Mouse (Mus musculus) forebrain, embryonic 13.5 days (tissue): ENCODE measurements at regions not wholly inside any gene's neighbourhood (a gene's known extent, or its start where the extent isn't known, plus 50 kb on each side); places are given as distances from the start of the nearest gene placed in this dataset.

Experiments used
- ATAC-seq: fragments of 200-750 bp; cut with Nextera tagmentation; 2 replicates; pipeline ENCODE4 v1.8.0; 2017
- H3K27ac ChIP-seq: fragments of 300-500 bp; sonication (generic); 2 replicates; pipeline ENCODE4 v1.5.1; 2015; ENCODE audit warnings: inconsistent platforms, mild to moderate bottlenecking, moderate library complexity
- H3K27me3 ChIP-seq: fragments of 300-500 bp; sonication (generic); 2 replicates; pipeline ENCODE4 v1.6.1; 2015; ENCODE audit warnings: mild to moderate bottlenecking, inconsistent platforms
- H3K36me3 ChIP-seq: fragments of 300-500 bp; sonication (generic); 2 replicates; pipeline ENCODE4 v1.6.1; 2015; ENCODE audit warnings: mild to moderate bottlenecking, inconsistent platforms; ENCODE audit not compliant: poor library complexity, severe bottlenecking
- H3K4me1 ChIP-seq: fragments of 300-500 bp; sonication (generic); 2 replicates; pipeline ENCODE4 v1.6.1; 2015; ENCODE audit warnings: inconsistent platforms
- H3K4me2 ChIP-seq: fragments of 300-500 bp; sonication (generic); 2 replicates; pipeline ENCODE4 v1.6.1; 2015; ENCODE audit warnings: inconsistent platforms, mild to moderate bottlenecking, moderate library complexity
- H3K4me3 ChIP-seq: fragments of 300-500 bp; sonication (generic); 2 replicates; pipeline ENCODE4 v1.5.1; 2015; ENCODE audit warnings: mild to moderate bottlenecking, inconsistent platforms
- H3K9ac ChIP-seq: fragments of 300-500 bp; sonication (generic); 2 replicates; pipeline ENCODE4 v1.6.1; 2015; ENCODE audit warnings: mild to moderate bottlenecking, inconsistent platforms
- H3K9me3 ChIP-seq: fragments of 300-500 bp; sonication (generic); replicated peaks from 2 replicates; pipeline ENCODE4 v1.6.1; 2016; ENCODE audit warnings: inconsistent platforms
- WGBS: fragments of 180-500 bp; shearing (Covaris S2); methylation state at CpG from one replicate; pipeline ENCODE4 v1.1.7; 2015; 5-methylcytosine and 5-hydroxymethylcytosine counted together

DNA sequence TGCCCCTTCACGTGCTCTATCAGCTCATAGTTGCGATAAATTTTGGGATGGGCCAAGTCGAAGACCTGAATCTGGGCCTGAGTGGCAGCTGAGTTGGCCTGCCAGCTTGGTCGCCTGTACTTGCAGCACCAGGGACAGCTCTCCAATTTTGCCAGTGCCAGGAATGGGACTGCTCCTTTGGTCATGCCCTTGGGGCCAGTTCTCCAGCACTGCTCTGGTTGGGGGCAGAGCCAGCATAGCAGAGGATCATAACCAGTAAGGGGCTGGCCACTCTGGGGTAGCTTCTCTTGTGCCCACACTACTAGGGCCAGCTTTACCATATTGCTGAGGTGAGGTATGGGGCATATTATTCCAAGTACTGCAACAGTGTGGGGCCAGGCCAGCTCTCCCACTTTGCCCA lies 397.0 kb upstream of the Cadm2 start:
- Histone ChIP-seq H3K9ac (no peak overlapping the region), H3K4me3 (no peak overlapping the region), H3K4me1 (no peaks in the 10 kb centered on the region), H3K9me3 (no peaks in the 10 kb centered on the region), H3K4me2 (no peak overlapping the region), H3K27ac (no peak overlapping the region), H3K36me3 (no peaks in the 10 kb centered on the region), H3K27me3 (no peaks in the 10 kb centered on the region)
- ATAC-seq = no peak
- WGBS = 66% methylated on average over 4 of the region's 4 CpGs

DNA sequence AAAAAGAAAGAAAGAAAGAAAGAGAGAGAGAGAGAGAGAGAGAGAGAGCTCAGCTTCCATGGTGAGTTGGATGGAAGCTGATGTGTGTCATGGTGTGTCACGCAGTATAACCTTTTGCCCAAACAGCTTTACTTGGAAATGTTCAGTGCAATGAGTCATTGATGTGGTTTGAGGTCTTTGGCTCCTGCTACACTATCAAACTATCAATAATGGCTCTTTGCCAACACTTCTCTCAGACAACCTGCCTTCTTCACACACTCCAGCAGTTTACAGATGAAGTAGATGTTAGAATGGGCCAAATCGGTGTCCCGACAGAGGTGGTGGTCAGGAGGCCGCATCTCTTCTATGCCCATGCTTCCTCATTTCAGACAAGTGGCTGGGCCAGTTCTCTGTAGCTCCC lies 369.0 kb upstream of the Cadm2 start:
- Histone ChIP-seq H3K36me3 (no peaks in the 10 kb centered on the region), H3K9me3 (no peaks in the 10 kb centered on the region), H3K4me1 (no peaks in the 10 kb centered on the region), H3K27me3 (no peaks in the 10 kb centered on the region), H3K4me2 (no peak overlapping the region), H3K27ac (no peak overlapping the region), H3K9ac (no peak overlapping the region), H3K4me3 (no peak overlapping the region)
- WGBS = 95% methylated on average over 4 of the region's 4 CpGs
- no peak for ATAC-seq

DNA sequence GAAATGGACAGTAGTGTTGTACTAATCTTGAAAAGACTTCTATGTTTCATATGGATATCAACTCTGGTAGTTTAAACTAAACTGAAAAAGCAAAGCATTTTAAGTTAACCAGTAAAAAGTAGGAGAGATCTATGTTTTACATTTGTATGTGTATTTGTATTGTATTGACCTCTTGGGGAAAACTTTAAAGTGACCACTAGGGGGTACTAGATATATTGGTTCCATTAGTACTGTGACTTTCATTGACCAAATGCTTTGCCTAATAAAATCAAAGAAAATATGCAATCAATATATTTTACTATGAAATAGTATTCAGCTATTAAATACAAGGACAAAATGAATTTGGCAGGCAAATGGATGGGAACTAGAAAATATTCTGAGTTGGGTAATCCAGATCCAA lies 355.9 kb upstream of the Cadm2 start:
- Histone ChIP-seq H3K4me1 (no peaks in the 10 kb centered on the region), H3K27me3 (no peaks in the 10 kb centered on the region), H3K4me2 (no peak overlapping the region), H3K36me3 (no peaks in the 10 kb centered on the region), H3K27ac (no peak overlapping the region), H3K9ac (no peak overlapping the region), H3K4me3 (no peak overlapping the region), H3K9me3 (no peaks in the 10 kb centered on the region; the same call in 1 of the 2 replicates)
- ATAC-seq = no peak

- H3K4me1 ChIP-seq = no peaks in the 10 kb centered on the region
- H3K9me3 ChIP-seq = no peaks in the 10 kb centered on the region
- no peaks in the 10 kb centered on the region for H3K36me3 ChIP-seq
- 55% methylated on average over 11 of the region's 11 CpGs for WGBS
- no peak overlapping the region for H3K27ac ChIP-seq
- no peak overlapping the region for H3K9ac ChIP-seq
- H3K4me3 ChIP-seq = no peak overlapping the region
- ATAC-seq = peak; percentile 43; the same call in 1 of the 2 replicates
- no peaks in the 10 kb centered on the region for H3K27me3 ChIP-seq
- H3K4me2 ChIP-seq = no peak overlapping the region
Observed at GRCm38 (mm10) chr16:67968311-67969145, 347.8 kb upstream of the Cadm2 start.

DNA sequence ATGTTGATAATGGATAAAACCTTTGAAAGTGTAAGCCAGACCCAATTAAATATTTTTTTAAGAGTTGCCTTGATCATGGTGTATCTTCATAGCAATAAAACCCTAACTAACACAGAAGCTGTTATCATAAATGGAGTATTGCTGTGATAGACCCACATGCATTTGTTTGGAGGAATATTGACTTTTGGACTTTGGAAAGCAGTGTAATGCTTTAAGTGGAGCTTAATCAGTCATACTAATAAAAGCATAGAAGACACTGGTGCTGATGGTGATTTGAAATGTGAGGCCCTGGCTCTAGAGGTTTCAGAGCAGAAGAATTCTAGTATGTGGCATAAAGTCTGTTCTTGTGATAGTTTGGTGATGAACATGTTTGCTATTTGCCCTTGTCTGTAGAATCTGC lies 328.4 kb upstream of the Cadm2 start:
- H3K27me3 ChIP-seq = no peaks in the 10 kb centered on the region
- H3K9me3 ChIP-seq = no peaks in the 10 kb centered on the region
- no peak overlapping the region for H3K4me2 ChIP-seq
- ATAC-seq = no peak
- H3K4me1 ChIP-seq = no peaks in the 10 kb centered on the region
- H3K36me3 ChIP-seq = no peaks in the 10 kb centered on the region
- no peak overlapping the region for H3K9ac ChIP-seq
- no peak overlapping the region for H3K4me3 ChIP-seq
- no peak overlapping the region for H3K27ac ChIP-seq

GRCm38 (mm10) chr16:67944406-67944805 lies 323.7 kb upstream of the Cadm2 start:
- Histone ChIP-seq H3K27ac (no peak overlapping the region), H3K4me1 (no peaks in the 10 kb centered on the region), H3K36me3 (no peaks in the 10 kb centered on the region), H3K27me3 (no peaks in the 10 kb centered on the region), H3K4me3 (no peak overlapping the region), H3K4me2 (no peak overlapping the region), H3K9me3 (no peaks in the 10 kb centered on the region), H3K9ac (no peak overlapping the region)
- 92% methylated on average over 3 of the region's 3 CpGs for WGBS
- ATAC-seq = no peak

- ATAC-seq = peak; percentile 90
- 64% methylated on average over 2 of the region's 2 CpGs for WGBS
- no peaks in the 10 kb centered on the region for H3K36me3 ChIP-seq
- H3K27ac ChIP-seq = no peak overlapping the region
- no peak overlapping the region for H3K4me3 ChIP-seq
- H3K27me3 ChIP-seq = no peaks in the 10 kb centered on the region
- H3K4me2 ChIP-seq = no peak overlapping the region
- no peak overlapping the region for H3K9ac ChIP-seq
- H3K4me1 ChIP-seq = peaks cover 4% of the 10 kb centered on the region
- no peaks in the 10 kb centered on the region for H3K9me3 ChIP-seq
Observed at GRCm38 (mm10) chr16:67919175-67919574, 298.5 kb upstream of the Cadm2 start.

DNA sequence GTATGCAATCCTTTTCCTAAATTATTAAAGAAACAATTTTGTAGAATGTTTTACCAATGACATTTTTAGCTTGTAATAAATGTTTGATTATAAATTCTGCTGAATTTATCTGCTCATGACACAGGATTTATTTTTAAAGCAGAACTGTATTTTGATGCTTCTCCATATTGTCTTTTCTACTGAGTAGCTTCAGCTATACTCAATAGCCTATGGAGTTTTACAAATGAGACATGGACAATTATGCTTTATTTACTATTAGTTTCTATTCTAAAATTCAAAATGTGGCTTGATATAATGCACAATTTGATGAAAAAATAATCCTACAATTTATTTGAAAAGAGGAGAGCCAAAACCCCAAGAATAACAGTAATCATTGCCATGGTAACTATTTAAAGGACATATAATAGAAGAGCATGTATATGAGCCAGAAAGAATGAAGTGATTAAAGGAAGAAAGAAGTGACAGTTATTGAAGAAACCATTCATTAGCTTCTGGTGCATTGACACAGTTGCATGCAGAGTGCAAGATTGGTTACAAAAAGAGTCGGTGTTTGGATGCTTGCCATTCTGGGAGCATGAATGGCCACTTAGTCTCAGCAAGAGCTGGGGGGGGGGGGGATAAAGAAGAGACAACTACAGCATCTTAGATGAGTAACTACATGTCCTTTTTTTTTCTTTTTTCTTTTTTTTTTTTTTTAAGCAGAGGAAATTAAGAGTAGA lies 250.8 kb upstream of the Cadm2 start:
- H3K27ac ChIP-seq = no peak overlapping the region
- H3K4me2 ChIP-seq = no peak overlapping the region
- ATAC-seq = peak; percentile 97
- H3K36me3 ChIP-seq = no peaks in the 10 kb centered on the region
- no peaks in the 10 kb centered on the region for H3K4me1 ChIP-seq
- 0 out of 2 replicates have a peak, but pooled peaks cover 9% of the 10 kb centered on the region for H3K27me3 ChIP-seq
- H3K9me3 ChIP-seq = no peaks in the 10 kb centered on the region
- no peak overlapping the region for H3K9ac ChIP-seq
- no peak overlapping the region for H3K4me3 ChIP-seq
- 6% methylated on average over 1 of the region's 1 CpGs for WGBS

DNA sequence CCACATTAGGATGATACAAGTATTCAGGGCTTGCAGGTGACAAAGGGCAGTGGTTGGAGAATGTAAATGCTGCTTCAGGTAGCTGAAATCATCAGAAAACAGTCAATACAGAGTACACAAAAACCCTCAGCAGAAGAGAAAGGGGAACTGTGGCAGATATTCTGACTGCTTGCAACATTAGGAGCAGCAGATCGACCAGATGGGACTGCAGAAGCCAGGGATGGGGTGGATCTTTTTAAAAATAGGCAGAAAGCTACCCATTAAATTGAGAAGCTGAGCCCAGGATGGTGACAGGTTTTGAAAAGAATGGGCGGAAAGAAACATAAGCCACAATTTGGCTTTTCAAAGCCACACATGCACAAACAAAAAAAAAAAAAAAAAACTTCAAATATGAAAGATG lies 229.5 kb upstream of the Cadm2 start:
- H3K27ac ChIP-seq = no peak overlapping the region
- H3K27me3 ChIP-seq = no peaks in the 10 kb centered on the region
- ATAC-seq = peak; percentile 65; the same call in 1 of the 2 replicates
- WGBS = 50% methylated on average over 2 of the region's 2 CpGs
- H3K4me1 ChIP-seq = no peaks in the 10 kb centered on the region
- no peak overlapping the region for H3K4me2 ChIP-seq
- H3K9me3 ChIP-seq = no peaks in the 10 kb centered on the region
- H3K9ac ChIP-seq = no peak overlapping the region
- H3K4me3 ChIP-seq = no peak overlapping the region
- no peaks in the 10 kb centered on the region for H3K36me3 ChIP-seq

DNA sequence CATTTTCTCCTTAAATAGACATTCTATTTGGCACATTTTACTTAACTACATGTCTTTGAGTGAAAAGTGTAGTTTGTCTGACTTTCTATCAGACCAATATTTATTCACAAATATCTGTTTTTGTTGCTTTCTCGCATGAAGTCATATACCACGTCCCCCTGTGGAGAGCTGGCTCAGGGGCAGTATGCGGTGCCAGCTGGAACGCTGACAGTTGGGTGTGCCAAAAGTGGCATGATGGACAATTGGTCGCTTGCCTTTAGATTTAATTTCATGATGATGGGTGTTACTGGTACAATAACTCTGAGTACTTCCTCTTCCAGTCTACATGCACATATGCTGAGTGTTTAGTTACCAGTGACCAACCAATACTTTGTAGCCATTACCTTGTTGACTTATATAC lies 223.8 kb upstream of the Cadm2 start:
- Histone ChIP-seq H3K36me3 (no peaks in the 10 kb centered on the region), H3K27me3 (no peaks in the 10 kb centered on the region), H3K4me2 (no peak overlapping the region), H3K4me1 (no peaks in the 10 kb centered on the region), H3K4me3 (no peak overlapping the region), H3K9ac (no peak overlapping the region), H3K9me3 (no peaks in the 10 kb centered on the region), H3K27ac (no peak overlapping the region)
- WGBS = 69% methylated on average over 5 of the region's 5 CpGs
- peak; percentile 68 for ATAC-seq

DNA sequence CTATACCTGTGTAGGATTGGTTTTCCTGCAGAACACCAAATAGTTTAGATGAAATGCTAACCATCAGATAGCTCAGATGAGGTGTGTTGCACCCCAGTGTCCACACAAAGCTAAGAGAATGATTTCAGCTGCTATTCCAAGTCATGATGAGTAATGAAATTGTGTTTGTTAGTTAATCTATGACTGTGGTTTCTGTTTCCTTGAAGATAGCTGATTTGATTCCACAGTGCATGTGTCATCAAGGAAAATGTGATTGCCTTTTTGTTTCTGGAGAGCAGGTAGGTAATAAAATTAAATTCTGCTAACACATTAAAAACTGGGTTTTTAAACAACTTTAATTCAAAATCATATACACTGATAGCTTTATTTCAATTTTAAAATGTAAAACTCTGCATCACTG lies 176.5 kb upstream of the Cadm2 start:
- Histone ChIP-seq H3K4me1 (no peaks in the 10 kb centered on the region), H3K4me3 (no peak overlapping the region), H3K27me3 (no peaks in the 10 kb centered on the region), H3K36me3 (no peaks in the 10 kb centered on the region), H3K9me3 (no peaks in the 10 kb centered on the region), H3K27ac (no peak overlapping the region), H3K9ac (no peak overlapping the region), H3K4me2 (no peak overlapping the region)
- no peak for ATAC-seq

- H3K36me3 ChIP-seq = no peaks in the 10 kb centered on the region
- 50% methylated on average over 3 of the region's 3 CpGs for WGBS
- no peak for ATAC-seq
Observed at GRCm38 (mm10) chr16:67776091-67776490, 155.4 kb upstream of the Cadm2 start.

More at GRCm38 (mm10) chr16:67776091-67776490, 155.4 kb upstream of the Cadm2 start:
- Histone ChIP-seq H3K27me3 (no peaks in the 10 kb centered on the region), H3K4me1 (no peaks in the 10 kb centered on the region), H3K4me3 (no peak overlapping the region), H3K4me2 (no peak overlapping the region), H3K27ac (no peak overlapping the region), H3K9me3 (no peaks in the 10 kb centered on the region), H3K9ac (no peak overlapping the region)
